Mouse (Mus musculus) heart, adult 2 months (tissue): ENCODE measurements around the gene Kcnma1. TPM values are rescaled to one million over a fixed set of nuclear protein-coding genes. Genes with fewer than 3 reads are reported as not detected.

Source experiments
- DNase-seq, 2 experiments: peaks; one replicate each; pipeline ENCODE4 v3.0.0; 2021
- H3K27ac ChIP-seq: fragments of 200-600 bp; 2 replicates; pipeline ENCODE4 v1.8.1; 2022
- H3K27me3 ChIP-seq: fragments of 200-500 bp; 2 replicates; pipeline ENCODE4 v1.6.1; 2012; ENCODE audit warnings: mild to moderate bottlenecking, low read length, inconsistent platforms, mixed read lengths; ENCODE audit not compliant: control insufficient read depth, insufficient read depth
- H3K36me3 ChIP-seq: fragments of 200-500 bp; 2 replicates; pipeline ENCODE4 v1.6.1; 2012; ENCODE audit warnings: low read length, inconsistent platforms; ENCODE audit not compliant: control insufficient read depth, insufficient read depth
- H3K4me1 ChIP-seq: fragments of 200-500 bp; 2 replicates; pipeline ENCODE4 v1.6.1; 2011; ENCODE audit warnings: low read length; ENCODE audit not compliant: control insufficient read depth, insufficient read depth
- H3K4me3 ChIP-seq: fragments of 200-600 bp; 2 replicates; pipeline ENCODE4 v1.8.1; 2022
- H3K79me2 ChIP-seq: fragments of 200-500 bp; replicated peaks from 2 replicates; pipeline ENCODE4 v1.6.1; 2012; ENCODE audit warnings: mild to moderate bottlenecking, inconsistent platforms, low read length, moderate library complexity, mixed read lengths; ENCODE audit not compliant: control insufficient read depth, insufficient read depth
- H3K9ac ChIP-seq: fragments of 200-500 bp; 2 replicates; pipeline ENCODE4 v1.6.1; 2012; ENCODE audit warnings: low read depth, mild to moderate bottlenecking, control low read depth, inconsistent platforms, low read length, mixed read lengths
- CTCF ChIP-seq: fragments of 200-600 bp; IDR thresholded peaks from 2 replicates; pipeline ENCODE4 v1.8.1; 2022; ENCODE audit warnings: antibody characterized with exemption, mild to moderate bottlenecking, moderate library complexity
- EP300 ChIP-seq: fragments of 200-500 bp; IDR thresholded peaks from 2 replicates; pipeline ENCODE4 v1.6.1; 2011; ENCODE audit warnings: low read depth, low read length, control low read depth; ENCODE audit not compliant: insufficient read depth
- POLR2A ChIP-seq: fragments of 200-500 bp; IDR thresholded peaks from 2 replicates; pipeline ENCODE4 v1.6.1; 2011; ENCODE audit warnings: mild to moderate bottlenecking, low read depth, low read length, control low read depth; ENCODE audit not compliant: insufficient read depth
- WGBS: fragments of 180-500 bp; shearing (Covaris S2); methylation state at CpG from one replicate; pipeline ENCODE4 v1.1.7; 2018; 5-methylcytosine and 5-hydroxymethylcytosine counted together
- intact Hi-C: fragments of 180-260 bp; cut with DNase I; formaldehyde crosslinking; loops from one replicate; pipeline ENCODE4 v1.15.1; 2025
- polyA plus RNA-seq: library from polyadenylated mRNA; depleted of rRNA; stranded (reverse); fragments of >200 nt; gene quantifications from 2 replicates; pipeline ENCODE4 v1.2.3, GENCODE M21; 2012
- total RNA-seq, 2 experiments: library from RNA; stranded (reverse); gene quantifications; 2 replicates each; pipeline ENCODE4 v1.2.3; 2021

Gene Kcnma1
- total and polyA plus RNA-seq, 3 experiments, result 0.66 to 0.84 (median 0.78) TPM

DNA sequence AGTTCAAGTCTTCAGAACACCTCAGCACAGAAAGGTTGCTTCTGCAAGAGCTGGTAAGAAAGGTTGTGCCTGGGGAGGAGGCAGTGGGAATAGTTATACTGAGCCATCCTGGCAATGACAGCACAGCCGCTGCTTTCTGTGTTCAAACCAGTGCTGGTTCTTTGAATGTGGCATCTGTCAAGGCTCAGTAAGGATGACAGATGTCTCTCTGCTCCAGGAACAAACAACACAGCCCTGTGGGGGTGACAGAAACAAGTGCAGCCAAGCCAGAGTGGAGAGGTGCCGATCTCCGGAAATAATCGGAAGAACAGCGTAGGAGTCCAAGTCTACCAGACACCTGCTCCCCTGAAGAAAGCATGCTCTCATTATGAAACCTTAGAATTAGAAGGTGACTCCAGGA lies 254.7 kb downstream of the Kcnma1 start:
- no peaks in the 10 kb centered on the region for H3K36me3 ChIP-seq
- TF ChIP-seq CTCF, result no peak
- no peaks in the 10 kb centered on the region for H3K79me2 ChIP-seq
- H3K4me3 ChIP-seq, result no peak overlapping the region
- no peaks in the 10 kb centered on the region for H3K27me3 ChIP-seq
- no peak for DNase-seq
- WGBS, result 85% methylated on average over 5 of the region's 5 CpGs
- H3K4me1 ChIP-seq, result no peaks in the 10 kb centered on the region
- H3K27ac ChIP-seq, result no peak overlapping the region
- intact Hi-C loops, result no loop called here
- H3K9ac ChIP-seq, result no peak overlapping the region

DNA sequence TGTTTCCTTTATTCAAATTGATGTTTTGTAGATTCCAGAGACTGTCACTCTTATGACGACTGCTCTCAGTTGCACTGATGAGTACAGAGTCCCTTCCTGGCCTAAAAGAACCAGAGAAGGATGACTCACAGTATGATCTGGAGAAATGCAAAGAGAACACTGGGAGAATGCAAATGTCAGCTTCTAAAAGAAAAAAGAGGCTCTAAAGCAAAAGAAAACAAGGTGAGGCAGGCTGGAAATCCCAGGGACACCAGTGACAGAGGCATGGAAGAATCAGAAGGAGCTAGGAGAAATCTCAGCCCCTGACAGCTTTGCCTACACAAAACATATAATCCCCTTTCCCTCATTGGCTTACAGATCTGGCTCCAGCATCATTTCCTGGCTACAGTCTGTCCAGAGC lies 255.9 kb downstream of the Kcnma1 start:
- no peak overlapping the region for H3K4me3 ChIP-seq
- no peak overlapping the region for H3K9ac ChIP-seq
- DNase-seq, result no peak
- intact Hi-C loops, result no loop called here
- no peak for TF ChIP-seq EP300
- TF ChIP-seq CTCF, result no peak
- TF ChIP-seq POLR2A, result no peak
- H3K79me2 ChIP-seq, result no peaks in the 10 kb centered on the region
- no peaks in the 10 kb centered on the region for H3K36me3 ChIP-seq
- H3K4me1 ChIP-seq, result no peaks in the 10 kb centered on the region
- H3K27me3 ChIP-seq, result no peaks in the 10 kb centered on the region
- 42% methylated on average over 1 of the region's 1 CpGs for WGBS
- no peak overlapping the region for H3K27ac ChIP-seq

DNA sequence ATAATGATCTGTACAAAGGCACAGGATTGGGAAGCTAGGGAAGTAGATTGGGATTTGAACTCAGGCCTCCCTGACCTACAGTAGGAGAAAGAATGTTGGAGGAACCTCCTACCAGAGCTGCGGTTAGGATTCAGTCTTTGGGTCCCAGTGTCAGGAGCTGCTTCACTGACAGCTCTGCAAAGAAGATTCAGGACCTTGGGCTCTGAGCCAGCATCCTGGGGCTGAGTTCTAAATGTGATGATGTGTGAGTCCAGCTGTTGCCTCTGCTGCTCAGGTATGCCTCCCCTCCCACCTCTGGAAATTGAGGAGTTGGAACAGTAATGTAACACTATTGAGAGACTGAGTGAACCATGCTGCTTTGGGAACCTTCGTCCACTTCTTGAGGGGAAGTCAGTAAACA lies 266.3 kb downstream of the Kcnma1 start:
- no peak for DNase-seq
- no peak overlapping the region for H3K27ac ChIP-seq
- intact Hi-C loops, result no loop called here
- no peaks in the 10 kb centered on the region for H3K36me3 ChIP-seq
- WGBS, result 77% methylated on average over 2 of the region's 2 CpGs
- H3K27me3 ChIP-seq, result 0 out of 2 replicates have a peak, but pooled peaks cover 2% of the 10 kb centered on the region
- TF ChIP-seq POLR2A, result no peak
- no peak for TF ChIP-seq CTCF
- TF ChIP-seq EP300, result no peak
- no peaks in the 10 kb centered on the region for H3K4me1 ChIP-seq
- H3K9ac ChIP-seq, result no peak overlapping the region
- no peak overlapping the region for H3K4me3 ChIP-seq
- H3K79me2 ChIP-seq, result no peaks in the 10 kb centered on the region

DNA sequence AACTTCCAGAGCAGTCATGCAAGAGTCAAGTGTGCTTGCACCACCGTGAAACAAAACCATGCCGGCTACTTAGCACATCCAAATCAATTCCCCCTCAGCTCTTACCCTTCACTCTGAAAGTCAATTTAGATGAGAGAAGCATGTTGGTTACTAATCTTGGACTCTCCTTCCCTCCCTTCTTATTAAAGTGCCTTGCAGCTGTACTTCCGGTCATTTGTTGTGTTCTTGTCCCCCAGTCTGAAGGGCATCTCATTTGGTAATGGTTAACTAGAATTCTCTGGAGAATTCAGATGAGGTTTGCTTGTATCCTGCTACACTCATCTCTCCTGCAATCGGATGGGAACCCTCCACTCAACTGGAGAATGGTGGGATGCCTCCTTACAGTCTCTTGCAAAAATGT lies 267.3 kb downstream of the Kcnma1 start:
- H3K4me1 ChIP-seq, result no peaks in the 10 kb centered on the region
- H3K36me3 ChIP-seq, result no peaks in the 10 kb centered on the region
- no peak overlapping the region for H3K9ac ChIP-seq
- H3K79me2 ChIP-seq, result no peaks in the 10 kb centered on the region
- no peak for DNase-seq
- intact Hi-C loops, result no loop called here
- TF ChIP-seq POLR2A (no peak), EP300 (no peak), CTCF (no peak)
- H3K27ac ChIP-seq, result no peak overlapping the region
- H3K27me3 ChIP-seq, result 0 out of 2 replicates have a peak, but pooled peaks cover 2% of the 10 kb centered on the region
- 86% methylated on average over 4 of the region's 4 CpGs for WGBS
- H3K4me3 ChIP-seq, result no peak overlapping the region

DNA sequence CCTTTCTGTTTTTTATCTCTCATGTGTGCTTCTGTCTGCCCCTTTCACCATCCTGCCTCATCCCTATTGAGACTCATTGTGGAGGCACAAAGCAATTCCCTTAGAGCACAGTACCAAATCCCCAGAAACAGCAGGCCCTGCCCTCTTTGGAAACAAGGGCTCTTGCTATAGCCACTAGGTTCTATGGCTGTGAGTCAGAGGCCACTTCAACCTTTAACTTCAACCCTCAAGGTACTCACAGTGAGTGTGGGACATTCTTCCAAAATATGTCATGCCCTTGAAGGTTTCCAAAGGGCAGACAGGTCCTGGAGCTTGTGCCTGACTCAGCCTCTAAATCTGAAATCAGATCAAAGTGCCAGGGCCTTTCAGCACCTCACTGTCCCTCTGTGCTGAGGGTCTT lies 272.8 kb downstream of the Kcnma1 start:
- no peak overlapping the region for H3K9ac ChIP-seq
- no peaks in the 10 kb centered on the region for H3K36me3 ChIP-seq
- DNase-seq, result no peak
- H3K4me1 ChIP-seq, result no peaks in the 10 kb centered on the region
- H3K4me3 ChIP-seq, result no peak overlapping the region
- H3K79me2 ChIP-seq, result no peaks in the 10 kb centered on the region
- 0 out of 2 replicates have a peak, but pooled peaks cover under 1% of the 10 kb centered on the region for H3K27me3 ChIP-seq
- H3K27ac ChIP-seq, result no peak overlapping the region
- TF ChIP-seq EP300 (no peak), CTCF (no peak), POLR2A (no peak)
- intact Hi-C loops, result no loop called here

DNA sequence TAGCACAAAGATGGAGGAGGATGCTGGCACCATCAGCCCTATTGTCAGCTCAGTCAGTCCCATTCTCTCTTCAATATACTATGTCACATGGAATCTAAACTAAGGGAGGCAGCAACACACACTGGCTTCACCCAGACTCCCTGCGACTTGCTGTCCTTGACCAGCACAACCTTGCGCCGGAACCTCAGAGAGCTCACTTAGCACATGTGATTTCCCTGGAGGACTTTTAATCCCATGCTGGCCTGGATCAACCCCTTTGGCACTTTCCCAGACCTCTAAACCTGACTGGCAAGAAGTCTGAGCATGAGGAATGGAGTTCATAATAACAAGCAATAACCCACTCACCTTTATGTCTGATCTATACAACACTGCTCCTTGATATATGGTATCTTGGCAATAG lies 280.1 kb downstream of the Kcnma1 start:
- Histone ChIP-seq H3K9ac (no peak overlapping the region), H3K4me3 (no peak overlapping the region), H3K27ac (no peak overlapping the region), H3K4me1 (no peaks in the 10 kb centered on the region), H3K79me2 (no peaks in the 10 kb centered on the region), H3K36me3 (no peaks in the 10 kb centered on the region), H3K27me3 (no peaks in the 10 kb centered on the region)
- DNase-seq, result no peak
- TF ChIP-seq EP300 (no peak), POLR2A (no peak), CTCF (no peak)
- intact Hi-C loops, result no loop called here
- WGBS, result 87% methylated on average over 3 of the region's 3 CpGs
